Mouse (Mus musculus): ENCODE data around the gene Adcy1. TPM values are rescaled to one million over a fixed set of nuclear protein-coding genes. Genes with fewer than 3 reads are reported as not detected.

The Adcy1 gene
- total and polyA plus RNA-seq, 3 experiments = 1.2 to 2.3 (median 1.6) TPM

DNA sequence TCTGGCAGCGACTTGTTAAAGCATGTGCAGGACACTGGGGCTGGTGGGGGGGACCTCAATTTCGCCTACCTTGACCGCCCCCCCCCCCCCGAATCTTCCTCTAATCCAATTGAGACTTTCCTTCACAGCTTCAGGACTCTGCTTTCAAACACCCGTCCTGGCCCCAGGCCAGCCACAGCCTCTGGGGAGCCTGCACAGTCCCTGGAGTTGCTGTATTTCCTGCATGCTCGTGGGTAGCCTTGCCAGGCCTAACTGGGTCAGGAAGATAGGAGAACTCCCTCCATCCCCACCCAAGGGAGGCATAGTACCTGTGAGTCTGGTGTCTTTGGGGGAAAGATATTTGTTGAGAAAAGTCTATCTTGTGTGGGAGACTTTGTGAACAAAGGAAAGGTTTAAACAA, 50.4 kb downstream of the Adcy1 start:
- Histone ChIP-seq H3K4me1 (ENCODE audit: control insufficient read depth, insufficient read depth, low read length) (no peaks in the 10 kb centered on the region), H3K79me2 (replicated peaks; ENCODE audit: control insufficient read depth, insufficient read depth, low read length) (no peaks in the 10 kb centered on the region), H3K4me3 (no peak overlapping the region), H3K27me3 (ENCODE audit: control insufficient read depth, insufficient read depth, low read length) (no peaks in the 10 kb centered on the region), H3K27ac (no peak overlapping the region), H3K36me3 (ENCODE audit: control insufficient read depth, insufficient read depth, low read length) (no peaks in the 10 kb centered on the region), H3K9ac (ENCODE audit: low read depth, low read length) (no peak overlapping the region)
- TF ChIP-seq EP300 (IDR thresholded peaks at IDR 0.05; ENCODE audit: insufficient read depth, low read depth, low read length) (no peak), CTCF (IDR thresholded peaks at IDR 0.05) (no peak), POLR2A (IDR thresholded peaks at IDR 0.05; ENCODE audit: insufficient read depth, low read depth, low read length) (no peak)
- DNase-seq = no peak
- WGBS = 21% methylated on average over 6 of the region's 6 CpGs
- intact Hi-C loops (cut with DNase I) = no loop called here

DNA sequence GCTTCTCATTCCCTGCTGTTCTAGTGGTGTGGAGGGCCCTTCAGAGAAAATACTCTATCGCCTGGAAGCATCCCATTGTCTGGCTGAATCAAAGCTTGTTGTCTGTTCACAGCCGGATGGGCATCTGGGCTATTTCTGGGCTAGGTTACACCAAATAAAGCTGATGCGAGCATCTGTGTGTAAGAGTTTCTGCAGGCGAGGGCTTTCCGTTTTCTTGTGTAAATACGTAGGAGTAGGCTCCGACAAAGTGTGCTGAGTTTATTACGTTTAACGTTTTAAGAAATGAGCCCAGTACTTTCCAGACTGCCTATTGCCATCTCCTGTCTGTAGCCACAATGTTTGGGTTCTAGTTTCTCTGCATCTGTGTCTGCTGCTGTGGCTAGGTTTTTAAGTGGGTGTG, 51.0 kb downstream of the Adcy1 start:
- intact Hi-C loops (cut with DNase I) = no loop called here
- 76% methylated on average over 9 of the region's 9 CpGs for WGBS
- no peaks in the 10 kb centered on the region for H3K27me3 ChIP-seq (ENCODE audit: control insufficient read depth, insufficient read depth, low read length)
- H3K36me3 ChIP-seq (ENCODE audit: control insufficient read depth, insufficient read depth, low read length) = no peaks in the 10 kb centered on the region
- no peak for DNase-seq
- no peaks in the 10 kb centered on the region for H3K79me2 ChIP-seq (replicated peaks; ENCODE audit: control insufficient read depth, insufficient read depth, low read length)
- TF ChIP-seq EP300 (IDR thresholded peaks at IDR 0.05; ENCODE audit: insufficient read depth, low read depth, low read length) = no peak
- TF ChIP-seq POLR2A (IDR thresholded peaks at IDR 0.05; ENCODE audit: insufficient read depth, low read depth, low read length) = no peak
- TF ChIP-seq CTCF (IDR thresholded peaks at IDR 0.05) = no peak
- H3K9ac ChIP-seq (ENCODE audit: low read depth, low read length) = no peak overlapping the region
- H3K4me1 ChIP-seq (ENCODE audit: control insufficient read depth, insufficient read depth, low read length) = no peaks in the 10 kb centered on the region
- H3K4me3 ChIP-seq = no peak overlapping the region
- no peak overlapping the region for H3K27ac ChIP-seq

GRCm38 (mm10) chr11:7116647-7117046, 53.4 kb downstream of the Adcy1 start:
- DNase-seq = no peak
- Histone ChIP-seq H3K27me3 (ENCODE audit: control insufficient read depth, insufficient read depth, low read length) (no peaks in the 10 kb centered on the region), H3K79me2 (replicated peaks; ENCODE audit: control insufficient read depth, insufficient read depth, low read length) (no peaks in the 10 kb centered on the region), H3K36me3 (ENCODE audit: control insufficient read depth, insufficient read depth, low read length) (no peaks in the 10 kb centered on the region), H3K27ac (no peak overlapping the region), H3K4me3 (no peak overlapping the region), H3K4me1 (ENCODE audit: control insufficient read depth, insufficient read depth, low read length) (no peaks in the 10 kb centered on the region), H3K9ac (ENCODE audit: low read depth, low read length) (no peak overlapping the region)
- intact Hi-C loops (cut with DNase I) = no loop called here
- no peak for TF ChIP-seq EP300 (IDR thresholded peaks at IDR 0.05; ENCODE audit: insufficient read depth, low read depth, low read length)
- no peak for TF ChIP-seq CTCF (IDR thresholded peaks at IDR 0.05)
- TF ChIP-seq POLR2A (IDR thresholded peaks at IDR 0.05; ENCODE audit: insufficient read depth, low read depth, low read length) = no peak
- WGBS = 61% methylated on average over 2 of the region's 2 CpGs

- H3K9ac ChIP-seq (ENCODE audit: low read depth, low read length) = no peak overlapping the region
- no peak for DNase-seq
- H3K4me3 ChIP-seq = no peak overlapping the region
- H3K36me3 ChIP-seq (ENCODE audit: control insufficient read depth, insufficient read depth, low read length) = no peaks in the 10 kb centered on the region
- 37% methylated on average over 8 of the region's 8 CpGs for WGBS
- H3K27ac ChIP-seq = no peak overlapping the region
- intact Hi-C loops (cut with DNase I) = no loop called here
- no peaks in the 10 kb centered on the region for H3K4me1 ChIP-seq (ENCODE audit: control insufficient read depth, insufficient read depth, low read length)
- H3K27me3 ChIP-seq (ENCODE audit: control insufficient read depth, insufficient read depth, low read length) = no peaks in the 10 kb centered on the region
- H3K79me2 ChIP-seq (replicated peaks; ENCODE audit: control insufficient read depth, insufficient read depth, low read length) = no peaks in the 10 kb centered on the region
- no peak for TF ChIP-seq EP300 (IDR thresholded peaks at IDR 0.05; ENCODE audit: insufficient read depth, low read depth, low read length)
- TF ChIP-seq CTCF (IDR thresholded peaks at IDR 0.05) = no peak
- TF ChIP-seq POLR2A (IDR thresholded peaks at IDR 0.05; ENCODE audit: insufficient read depth, low read depth, low read length) = no peak
These were observed 66.2 kb downstream of the Adcy1 start for GRCm38 (mm10) chr11:7129319-7130051.

- intact Hi-C loops (cut with DNase I) = no loop called here
- Histone ChIP-seq H3K27me3 (ENCODE audit: control insufficient read depth, insufficient read depth, low read length) (no peaks in the 10 kb centered on the region), H3K36me3 (ENCODE audit: control insufficient read depth, insufficient read depth, low read length) (no peaks in the 10 kb centered on the region), H3K79me2 (replicated peaks; ENCODE audit: control insufficient read depth, insufficient read depth, low read length) (no peaks in the 10 kb centered on the region), H3K27ac (no peak overlapping the region), H3K4me1 (ENCODE audit: control insufficient read depth, insufficient read depth, low read length) (no peaks in the 10 kb centered on the region), H3K9ac (ENCODE audit: low read depth, low read length) (no peak overlapping the region), H3K4me3 (no peak overlapping the region)
- no peak for DNase-seq
- WGBS = 79% methylated on average over 7 of the region's 7 CpGs
- TF ChIP-seq POLR2A (IDR thresholded peaks at IDR 0.05; ENCODE audit: insufficient read depth, low read depth, low read length) = no peak
These were observed 69.6 kb downstream of the Adcy1 start for GRCm38 (mm10) chr11:7132736-7133387.

- H3K27me3 ChIP-seq (ENCODE audit: control insufficient read depth, insufficient read depth, low read length) = no peaks in the 10 kb centered on the region
- 83% methylated on average over 5 of the region's 5 CpGs for WGBS
- H3K9ac ChIP-seq (ENCODE audit: low read depth, low read length) = no peak overlapping the region
- intact Hi-C loops (cut with DNase I) = no loop called here
- no peak overlapping the region for H3K27ac ChIP-seq
- H3K4me1 ChIP-seq (ENCODE audit: control insufficient read depth, insufficient read depth, low read length) = no peaks in the 10 kb centered on the region
- no peaks in the 10 kb centered on the region for H3K79me2 ChIP-seq (replicated peaks; ENCODE audit: control insufficient read depth, insufficient read depth, low read length)
- H3K4me3 ChIP-seq = no peak overlapping the region
- TF ChIP-seq EP300 (IDR thresholded peaks at IDR 0.05; ENCODE audit: insufficient read depth, low read depth, low read length) (no peak), CTCF (IDR thresholded peaks at IDR 0.05) (no peak), POLR2A (IDR thresholded peaks at IDR 0.05; ENCODE audit: insufficient read depth, low read depth, low read length) (no peak)
- H3K36me3 ChIP-seq (ENCODE audit: control insufficient read depth, insufficient read depth, low read length) = no peaks in the 10 kb centered on the region
- DNase-seq = no peak
These were observed 70.4 kb downstream of the Adcy1 start for GRCm38 (mm10) chr11:7133736-7134135.

All from heart, adult 2 months (tissue).